Mouse (Mus musculus) lung, embryonic 16.5 days (tissue): ENCODE results near the gene Dynll2. TPM values are rescaled to one million over a fixed set of nuclear protein-coding genes. Genes with fewer than 3 reads are reported as not detected.
"Not testable (repeated sequence)": the region's sequence is repeated elsewhere in the genome, so short reads cannot be mapped to it uniquely, and the experiment has no call there.

ENCODE experiments used
- ATAC-seq: fragments of 200-750 bp; cut with Nextera tagmentation; 2 replicates; pipeline ENCODE4 v1.8.0; 2017; ENCODE audit warnings: low read depth, mild to moderate bottlenecking, moderate library complexity
- H3K27ac ChIP-seq: fragments of 300-500 bp; sonication (generic); 2 replicates; pipeline ENCODE4 v1.5.1; 2014; ENCODE audit warnings: mild to moderate bottlenecking, control low read depth, low read length
- H3K27me3 ChIP-seq: fragments of 300-500 bp; sonication (generic); 2 replicates; pipeline ENCODE4 v1.6.1; 2014; ENCODE audit warnings: low read depth, low read length, mixed read lengths; ENCODE audit not compliant: control insufficient read depth, insufficient read depth
- H3K36me3 ChIP-seq: fragments of 300-500 bp; sonication (generic); 2 replicates; pipeline ENCODE4 v1.6.1; 2014; ENCODE audit warnings: low read length; ENCODE audit not compliant: control insufficient read depth, insufficient read depth
- H3K4me1 ChIP-seq: fragments of 300-500 bp; sonication (generic); replicated peaks from 2 replicates; pipeline ENCODE4 v1.6.1; 2014; ENCODE audit warnings: low read length, mixed read lengths; ENCODE audit not compliant: control insufficient read depth, insufficient read depth
- H3K4me2 ChIP-seq: fragments of 300-500 bp; sonication (generic); 2 replicates; pipeline ENCODE4 v1.6.1; 2014; ENCODE audit warnings: low read depth, low read length, control low read depth
- H3K4me3 ChIP-seq: fragments of 300-500 bp; sonication (generic); 2 replicates; pipeline ENCODE4 v1.5.1; 2014; ENCODE audit warnings: mild to moderate bottlenecking, low read length, control low read depth
- H3K9ac ChIP-seq: fragments of 300-500 bp; sonication (generic); 2 replicates; pipeline ENCODE4 v1.6.1; 2014; ENCODE audit warnings: low read length, control low read depth
- H3K9me3 ChIP-seq: fragments of 300-500 bp; sonication (generic); 2 replicates; pipeline ENCODE4 v1.6.1; 2016; ENCODE audit warnings: low read length; ENCODE audit not compliant: control insufficient read depth
- whole genome bisulfite sequencing: fragments of 180-500 bp; shearing (Covaris S2); extraction: QIAGEN DNeasy Blood & Tissue Kit; methylation state at CpG from one replicate; pipeline ENCODE4 v1.1.7; 2014; 5-methylcytosine and 5-hydroxymethylcytosine counted together
- polyA plus RNA-seq: library from polyadenylated mRNA; unstranded; fragments of >200 nt; fragmentation: Nextera tagmentation; extraction: Ambion mirVana; gene quantifications from 2 replicates; pipeline ENCODE4 v1.2.1, GENCODE M21; 2015

Dynll2 gene
- polyA plus RNA-seq, 1 experiment from 2014 or later = 24.5 TPM

GRCm38 (mm10) chr11:88002738-88003137, 15.4 kb upstream of the Dynll2 start:
- ATAC-seq = no peak
- peaks cover 4% of the 10 kb centered on the region; the same call in 1 of the 2 replicates for H3K9me3 ChIP-seq
- H3K9ac ChIP-seq = no peak overlapping the region
- no peak overlapping the region for H3K4me2 ChIP-seq
- H3K36me3 ChIP-seq = no peaks in the 10 kb centered on the region
- 29% methylated on average over 4 of the region's 4 CpGs for WGBS
- no peak overlapping the region for H3K27ac ChIP-seq
- no peak overlapping the region for H3K4me3 ChIP-seq
- H3K27me3 ChIP-seq = no peaks in the 10 kb centered on the region
- no peaks in the 10 kb centered on the region for H3K4me1 ChIP-seq

GRCm38 (mm10) chr11:87999751-88000150, 12.4 kb upstream of the Dynll2 start:
- Histone ChIP-seq H3K9me3 (peaks cover 4% of the 10 kb centered on the region; the same call in 1 of the 2 replicates), H3K4me1 (no peaks in the 10 kb centered on the region), H3K27ac (no peak overlapping the region), H3K4me3 (no peak overlapping the region), H3K4me2 (no peak overlapping the region), H3K9ac (no peak overlapping the region), H3K36me3 (no peaks in the 10 kb centered on the region), H3K27me3 (no peaks in the 10 kb centered on the region)
- WGBS = 89% methylated on average over 5 of the region's 5 CpGs
- ATAC-seq = no peak

- no peaks in the 10 kb centered on the region for H3K9me3 ChIP-seq
- H3K9ac ChIP-seq = no peak overlapping the region
- no peak for ATAC-seq
- H3K4me1 ChIP-seq = peaks cover 5% of the 10 kb centered on the region; the same call in 1 of the 2 replicates
- H3K4me3 ChIP-seq = no peak overlapping the region
- H3K27ac ChIP-seq = no peak overlapping the region
- no peaks in the 10 kb centered on the region for H3K36me3 ChIP-seq
- H3K27me3 ChIP-seq = no peaks in the 10 kb centered on the region
- 25% methylated on average over 4 of the region's 4 CpGs for whole genome bisulfite sequencing
- H3K4me2 ChIP-seq = no peak overlapping the region
Measured at GRCm38 (mm10) chr11:87991806-87992205, 4.5 kb upstream of the Dynll2 start.

GRCm38 (mm10) chr11:87987861-87988260, 528 bp upstream of the Dynll2 start:
- H3K27ac ChIP-seq = peak overlapping the region; percentile 88
- peak overlapping the region; percentile 89 for H3K4me3 ChIP-seq
- H3K4me1 ChIP-seq = peaks cover 24% of the 10 kb centered on the region
- H3K27me3 ChIP-seq = no peaks in the 10 kb centered on the region
- H3K4me2 ChIP-seq = peak overlapping the region; percentile 71
- peaks cover 6% of the 10 kb centered on the region; the same call in 1 of the 2 replicates for H3K36me3 ChIP-seq
- H3K9ac ChIP-seq = peak overlapping the region; percentile 68
- no peak for ATAC-seq
- 68% methylated on average over 11 of the region's 11 CpGs for WGBS
- H3K9me3 ChIP-seq = no peaks in the 10 kb centered on the region

- peaks cover 24% of the 10 kb centered on the region for H3K4me1 ChIP-seq
- WGBS = 1% methylated on average over 13 of the region's 13 CpGs
- H3K4me2 ChIP-seq = peak overlapping the region; percentile 66
- peak overlapping the region; percentile 93 for H3K9ac ChIP-seq
- no peaks in the 10 kb centered on the region for H3K9me3 ChIP-seq
- peak overlapping the region; percentile 93 for H3K27ac ChIP-seq
- peaks cover 19% of the 10 kb centered on the region for H3K36me3 ChIP-seq
- peak overlapping the region; percentile 89 for H3K4me3 ChIP-seq
- H3K27me3 ChIP-seq = no peaks in the 10 kb centered on the region
- peak; percentile 29 for ATAC-seq
Measured at GRCm38 (mm10) chr11:87986141-87986741, 1.1 kb downstream of the Dynll2 start.

GRCm38 (mm10) chr11:87985643-87986042, 1.7 kb downstream of the Dynll2 start:
- H3K4me2 ChIP-seq = peak overlapping the region; percentile 66
- ATAC-seq = no peak
- 18% methylated on average over 9 of the region's 9 CpGs for WGBS
- peaks cover 20% of the 10 kb centered on the region for H3K36me3 ChIP-seq
- H3K9me3 ChIP-seq = no peaks in the 10 kb centered on the region
- peaks cover 24% of the 10 kb centered on the region for H3K4me1 ChIP-seq
- peak overlapping the region; percentile 89 for H3K4me3 ChIP-seq
- H3K27me3 ChIP-seq = no peaks in the 10 kb centered on the region
- no peak overlapping the region for H3K27ac ChIP-seq
- H3K9ac ChIP-seq = peak overlapping the region; percentile 93

GRCm38 (mm10) chr11:87984571-87984970, 2.8 kb downstream of the Dynll2 start:
- Histone ChIP-seq H3K4me1 (peaks cover 24% of the 10 kb centered on the region), H3K4me2 (peak overlapping the region; percentile 25; the same call in 1 of the 2 replicates), H3K4me3 (no peak overlapping the region), H3K36me3 (peaks cover 24% of the 10 kb centered on the region), H3K9ac (0 out of 2 replicates have a peak overlapping the region, but pooled peaks have one; percentile 37), H3K27me3 (no peaks in the 10 kb centered on the region), H3K9me3 (no peaks in the 10 kb centered on the region), H3K27ac (no peak overlapping the region)
- no peak for ATAC-seq
- 82% methylated on average over 3 of the region's 3 CpGs for WGBS

GRCm38 (mm10) chr11:87978905-87979304, 8.4 kb downstream of the Dynll2 start:
- Histone ChIP-seq H3K36me3 (peaks cover 30% of the 10 kb centered on the region), H3K27me3 (no peaks in the 10 kb centered on the region), H3K4me1 (peaks cover 3% of the 10 kb centered on the region), H3K9me3 (no peaks in the 10 kb centered on the region), H3K4me3 (no peak overlapping the region), H3K27ac (no peak overlapping the region), H3K4me2 (no peak overlapping the region), H3K9ac (no peak overlapping the region)
- no peak for ATAC-seq
- WGBS = 71% methylated on average over 4 of the region's 4 CpGs

GRCm38 (mm10) chr11:87977021-87977420, 10.3 kb downstream of the Dynll2 start:
- not testable (repeated sequence) for H3K9me3 ChIP-seq, H3K27ac ChIP-seq, H3K4me3 ChIP-seq, H3K4me1 ChIP-seq, H3K4me2 ChIP-seq, H3K27me3 ChIP-seq, H3K9ac ChIP-seq, ATAC-seq
- peaks cover 21% of the 10 kb centered on the region for H3K36me3 ChIP-seq
- 77% methylated on average over 8 of the region's 8 CpGs for WGBS
